Mouse (Mus musculus) lung, adult 2 months (tissue): ENCODE data around the gene Selenof.

Experiments
- CTCF ChIP-seq: fragments of 200-500 bp; IDR thresholded peaks from 2 replicates; pipeline ENCODE4 v1.5.1; 2011; ENCODE audit warnings: mild to moderate bottlenecking, low read length, control low read depth; ENCODE audit not compliant: insufficient read depth
- POLR2A ChIP-seq: fragments of 200-500 bp; IDR thresholded peaks from 2 replicates; pipeline ENCODE4 v1.6.1; 2011; ENCODE audit warnings: low read depth, mild to moderate bottlenecking, control low read depth, low read length, borderline replicate concordance; ENCODE audit errors: extremely low read depth

- no peak for TF ChIP-seq CTCF
- TF ChIP-seq POLR2A = no peak
These were observed 44.6 kb downstream of the Selenof start for GRCm38 (mm10) chr3:144614698-144615097.
